Mouse (Mus musculus): ENCODE measurements around the gene Ube2l3. TPM values are rescaled to one million over a fixed set of nuclear protein-coding genes. Genes with fewer than 3 reads are reported as not detected.
"Not testable (repeated sequence)": the region's sequence is repeated elsewhere in the genome, so short reads cannot be mapped to it uniquely, and the experiment has no call there.

The Ube2l3 gene
- polyA plus RNA-seq, 1 experiment from 2014 or later, result 149 TPM

DNA sequence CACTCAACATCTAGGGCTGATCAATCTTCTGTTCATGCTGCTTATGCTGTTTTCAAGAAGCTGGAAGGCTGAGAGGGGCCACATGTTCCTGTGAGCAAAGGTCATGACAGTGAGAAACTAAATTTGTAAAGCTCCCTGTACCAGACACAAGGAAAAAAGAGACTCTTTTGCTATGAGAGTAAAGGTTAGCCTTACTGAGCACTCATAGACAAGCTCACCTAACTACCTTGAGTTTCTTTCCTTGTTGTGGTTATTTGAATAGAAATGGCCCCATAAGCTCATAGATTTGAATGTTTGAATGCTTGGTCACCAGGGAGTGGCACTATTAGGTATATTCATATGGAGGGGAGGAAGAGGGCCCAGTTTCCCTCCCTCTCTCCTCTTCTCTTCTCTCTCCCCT lies 35.3 kb downstream of the Ube2l3 start:
- no peak for DNase-seq
- H3K9ac ChIP-seq (replicated peaks), result no peak overlapping the region
- H3K4me3 ChIP-seq (ENCODE audit: low read depth, low read length), result no peak overlapping the region
- ATAC-seq, result no peak
- H3K36me3 ChIP-seq (replicated peaks; ENCODE audit: insufficient read depth, low read length), result peaks cover 36% of the 10 kb centered on the region
- no peaks in the 10 kb centered on the region for H3K27me3 ChIP-seq (ENCODE audit: insufficient read depth, low read length)
- H3K27ac ChIP-seq (ENCODE audit: low read depth), result no peak overlapping the region
- H3K9me3 ChIP-seq (ENCODE audit: low read length), result no peaks in the 10 kb centered on the region
- no peak overlapping the region for H3K4me2 ChIP-seq (ENCODE audit: low read depth, low read length)
- TF ChIP-seq EP300 (IDR thresholded peaks at IDR 0.05; ENCODE audit: low read depth), result no peak
- TF ChIP-seq CTCF (IDR thresholded peaks at IDR 0.05; ENCODE audit: low read depth), result no peak
- no peaks in the 10 kb centered on the region for H3K4me1 ChIP-seq (ENCODE audit: insufficient read depth)

- not testable (repeated sequence) for H3K4me2 ChIP-seq (ENCODE audit: low read depth, low read length); H3K9ac ChIP-seq (replicated peaks); DNase-seq; ATAC-seq; H3K9me3 ChIP-seq (ENCODE audit: low read length); H3K27ac ChIP-seq (ENCODE audit: low read depth); H3K4me3 ChIP-seq (ENCODE audit: low read depth, low read length); H3K4me1 ChIP-seq (ENCODE audit: insufficient read depth); H3K27me3 ChIP-seq (ENCODE audit: insufficient read depth, low read length)
- WGBS (ENCODE audit: insufficient replicate concordance), result 86% methylated on average over 1 of the region's 1 CpGs
- peaks cover 28% of the 10 kb centered on the region for H3K36me3 ChIP-seq (replicated peaks; ENCODE audit: insufficient read depth, low read length)
Measured at GRCm38 (mm10) chr16:17165478-17165877, 37.0 kb downstream of the Ube2l3 start.

- no peak for ATAC-seq
- Histone ChIP-seq H3K4me2 (ENCODE audit: low read depth, low read length) (no peak overlapping the region), H3K36me3 (replicated peaks; ENCODE audit: insufficient read depth, low read length) (peaks cover 46% of the 10 kb centered on the region), H3K4me1 (ENCODE audit: insufficient read depth) (no peaks in the 10 kb centered on the region), H3K9ac (replicated peaks) (no peak overlapping the region), H3K27me3 (ENCODE audit: insufficient read depth, low read length) (no peaks in the 10 kb centered on the region), H3K9me3 (ENCODE audit: low read length) (no peaks in the 10 kb centered on the region), H3K27ac (ENCODE audit: low read depth) (no peak overlapping the region), H3K4me3 (ENCODE audit: low read depth, low read length) (no peak overlapping the region)
- 89% methylated on average over 2 of the region's 2 CpGs for WGBS (ENCODE audit: insufficient replicate concordance)
- TF ChIP-seq CTCF (IDR thresholded peaks at IDR 0.05; ENCODE audit: low read depth) (no peak), EP300 (IDR thresholded peaks at IDR 0.05; ENCODE audit: low read depth) (no peak)
- no peak for DNase-seq
Measured at GRCm38 (mm10) chr16:17154346-17154745, 48.1 kb downstream of the Ube2l3 start.

- no peaks in the 10 kb centered on the region for H3K27me3 ChIP-seq (ENCODE audit: insufficient read depth, low read length)
- H3K36me3 ChIP-seq (replicated peaks; ENCODE audit: insufficient read depth, low read length), result peaks cover 23% of the 10 kb centered on the region
- H3K4me1 ChIP-seq (ENCODE audit: insufficient read depth), result peaks cover 14% of the 10 kb centered on the region
- H3K9me3 ChIP-seq (ENCODE audit: low read length), result no peaks in the 10 kb centered on the region
- no peak overlapping the region for H3K9ac ChIP-seq (replicated peaks)
- no peak overlapping the region for H3K27ac ChIP-seq (ENCODE audit: low read depth)
- TF ChIP-seq EP300 (IDR thresholded peaks at IDR 0.05; ENCODE audit: low read depth) (no peak), CTCF (IDR thresholded peaks at IDR 0.05; ENCODE audit: low read depth) (no peak)
- 95% methylated on average over 4 of the region's 4 CpGs for WGBS (ENCODE audit: insufficient replicate concordance)
- DNase-seq (no peak), ATAC-seq (no peak)
- no peak overlapping the region for H3K4me3 ChIP-seq (ENCODE audit: low read depth, low read length)
- H3K4me2 ChIP-seq (ENCODE audit: low read depth, low read length), result no peak overlapping the region
Measured at GRCm38 (mm10) chr16:17151874-17152273, 50.6 kb downstream of the Ube2l3 start.

- no peak for DNase-seq
- Histone ChIP-seq H3K27ac (ENCODE audit: low read depth) (no peak overlapping the region), H3K9ac (replicated peaks) (no peak overlapping the region), H3K4me2 (ENCODE audit: low read depth, low read length) (no peak overlapping the region), H3K4me3 (ENCODE audit: low read depth, low read length) (no peak overlapping the region), H3K27me3 (ENCODE audit: insufficient read depth, low read length) (no peaks in the 10 kb centered on the region), H3K9me3 (ENCODE audit: low read length) (no peaks in the 10 kb centered on the region), H3K4me1 (ENCODE audit: insufficient read depth) (peaks cover 15% of the 10 kb centered on the region), H3K36me3 (replicated peaks; ENCODE audit: insufficient read depth, low read length) (peaks cover 17% of the 10 kb centered on the region)
- ATAC-seq, result no peak
- WGBS (ENCODE audit: insufficient replicate concordance), result 78% methylated on average over 7 of the region's 7 CpGs
- TF ChIP-seq EP300 (IDR thresholded peaks at IDR 0.05; ENCODE audit: low read depth) (no peak), CTCF (IDR thresholded peaks at IDR 0.05; ENCODE audit: low read depth) (no peak)
Measured at GRCm38 (mm10) chr16:17150520-17151258, 51.8 kb downstream of the Ube2l3 start.

DNA sequence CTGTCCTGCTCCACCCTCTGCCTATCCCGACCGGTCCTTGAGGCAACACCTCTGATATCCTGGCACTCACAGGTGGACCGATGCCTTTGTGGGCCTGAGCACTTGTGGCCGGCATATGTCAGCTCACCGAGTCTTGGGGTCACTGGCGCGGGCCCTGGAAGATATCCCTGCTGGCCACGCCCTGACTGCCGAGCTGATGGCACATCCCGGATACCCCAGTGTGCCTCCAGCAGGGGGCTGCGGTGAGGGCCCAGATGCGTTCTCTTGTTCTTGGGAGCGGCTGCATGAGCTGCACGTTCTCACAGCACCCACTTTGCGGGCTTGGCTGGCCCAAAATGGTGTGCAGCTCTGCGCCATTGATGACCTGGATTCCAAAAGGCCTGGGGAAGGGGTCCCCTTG lies 54.4 kb downstream of the Ube2l3 start:
- Histone ChIP-seq H3K36me3 (replicated peaks; ENCODE audit: insufficient read depth, low read length) (no peaks in the 10 kb centered on the region; the same call in 1 of the 2 replicates), H3K9me3 (ENCODE audit: low read length) (no peaks in the 10 kb centered on the region), H3K4me2 (ENCODE audit: low read depth, low read length) (peak overlapping the region; percentile 99), H3K4me3 (ENCODE audit: low read depth, low read length) (peak overlapping the region; percentile 58), H3K4me1 (ENCODE audit: insufficient read depth) (peaks cover 15% of the 10 kb centered on the region), H3K9ac (replicated peaks) (no peak overlapping the region), H3K27ac (ENCODE audit: low read depth) (no peak overlapping the region), H3K27me3 (ENCODE audit: insufficient read depth, low read length) (no peaks in the 10 kb centered on the region)
- peak; percentile 52 for TF ChIP-seq CTCF (IDR thresholded peaks at IDR 0.05; ENCODE audit: low read depth)
- TF ChIP-seq EP300 (IDR thresholded peaks at IDR 0.05; ENCODE audit: low read depth), result no peak
- peak; percentile 55 for DNase-seq
- peak; percentile 38 for ATAC-seq
- 7% methylated on average over 16 of the region's 16 CpGs for WGBS (ENCODE audit: insufficient replicate concordance)

Data from liver, postnatal 0 days (tissue).